Mouse (Mus musculus) CD4-positive, CD25-positive, alpha-beta regulatory T cell (primary cell): ENCODE results near the gene Qpct. TPM values are rescaled to one million over a fixed set of nuclear protein-coding genes. Genes with fewer than 3 reads are reported as not detected.

ENCODE experiments used
- polyA plus RNA-seq: library from polyadenylated mRNA; unstranded; fragments of 100-300 nt; shearing (Covaris generic); gene quantifications from one replicate; pipeline ENCODE4 v1.2.1, GENCODE M21; 2017

Qpct gene
- 1.8 TPM for polyA plus RNA-seq

GRCm38 (mm10) chr17:79051606-79052005, at the start of gene Qpct:
Gene Qpct, plus strand, starts transcription at chr17:79051906.

GRCm38 (mm10) chr17:79020208-79020983, 31.3 kb upstream of the Qpct start, which contains the start of gene Prkd3:
Gene Prkd3, minus strand, starts transcription at chr17:79020816.

Other genes with a start within 250 kb of the Qpct start
- 25.4 TPM for gene Heatr5b, start 216.5 kb upstream of the Qpct start, polyA plus RNA-seq
- gene Gpatch11, start 216.3 kb upstream of the Qpct start, polyA plus RNA-seq, result 82.7 TPM
- 21.0 TPM for gene Eif2ak2, start 169.3 kb upstream of the Qpct start, polyA plus RNA-seq
- 0.44 TPM for gene Sult6b1, start 144.9 kb upstream of the Qpct start, polyA plus RNA-seq
- 48.2 TPM for gene Cebpzos, start 135.4 kb upstream of the Qpct start, polyA plus RNA-seq
- gene Cebpz, start 114.8 kb upstream of the Qpct start, polyA plus RNA-seq, result 91.4 TPM
- 47.4 TPM for gene Ndufaf7, start 114.8 kb upstream of the Qpct start, polyA plus RNA-seq
- gene Prkd3, start 31.1 kb upstream of the Qpct start, polyA plus RNA-seq, result 20.8 TPM